Mouse (Mus musculus) kidney, embryonic 15.5 days (tissue): Measurements from ENCODE around the gene Blvrb. TPM values are rescaled to one million over a fixed set of nuclear protein-coding genes. Genes with fewer than 3 reads are reported as not detected.
A peak's percentile ranks its signal among the peaks of the same experiment; 100 is the strongest.

Experiments
- ATAC-seq: fragments of 200-750 bp; cut with Nextera tagmentation; replicated peaks from 2 replicates; pipeline ENCODE4 v1.8.0; 2017; ENCODE audit warnings: moderate TSS enrichment; ENCODE audit not compliant: low FRiP score
- H3K27ac ChIP-seq: fragments of 300-500 bp; sonication (generic); 2 replicates; pipeline ENCODE4 v1.5.1; 2015; ENCODE audit warnings: mild to moderate bottlenecking, inconsistent platforms
- H3K27me3 ChIP-seq: fragments of 300-500 bp; sonication (generic); 2 replicates; pipeline ENCODE4 v1.6.1; 2015; ENCODE audit warnings: inconsistent platforms
- H3K36me3 ChIP-seq: fragments of 300-500 bp; sonication (generic); 2 replicates; pipeline ENCODE4 v1.6.1; 2015; ENCODE audit warnings: inconsistent platforms
- H3K4me1 ChIP-seq: fragments of 300-500 bp; sonication (generic); 2 replicates; pipeline ENCODE4 v1.6.1; 2015; ENCODE audit warnings: inconsistent platforms
- H3K4me2 ChIP-seq: fragments of 300-500 bp; sonication (generic); 2 replicates; pipeline ENCODE4 v1.6.1; 2015; ENCODE audit warnings: moderate library complexity, mild to moderate bottlenecking, inconsistent platforms
- H3K4me3 ChIP-seq: fragments of 300-500 bp; sonication (generic); replicated peaks from 2 replicates; pipeline ENCODE4 v1.5.1; 2015; ENCODE audit warnings: mild to moderate bottlenecking, inconsistent platforms
- H3K9ac ChIP-seq: fragments of 300-500 bp; sonication (generic); 2 replicates; pipeline ENCODE4 v1.6.1; 2015; ENCODE audit warnings: mild to moderate bottlenecking, inconsistent platforms
- H3K9me3 ChIP-seq: fragments of 300-500 bp; sonication (generic); replicated peaks from 2 replicates; pipeline ENCODE4 v1.6.1; 2016; ENCODE audit warnings: inconsistent platforms
- WGBS: fragments of 180-500 bp; shearing (Covaris S2); methylation state at CpG from one replicate; pipeline ENCODE4 v1.1.7; 2015; ENCODE audit warnings: mixed read lengths; 5-methylcytosine and 5-hydroxymethylcytosine counted together
- polyA plus RNA-seq: library from polyadenylated mRNA; unstranded; fragments of >200 nt; fragmentation: Nextera tagmentation; extraction: Ambion mirVana; gene quantifications from 2 replicates; pipeline ENCODE4 v1.2.1, GENCODE M21; 2015

Blvrb gene
- 44.5 and 57.4 TPM in 2 replicates for polyA plus RNA-seq

DNA sequence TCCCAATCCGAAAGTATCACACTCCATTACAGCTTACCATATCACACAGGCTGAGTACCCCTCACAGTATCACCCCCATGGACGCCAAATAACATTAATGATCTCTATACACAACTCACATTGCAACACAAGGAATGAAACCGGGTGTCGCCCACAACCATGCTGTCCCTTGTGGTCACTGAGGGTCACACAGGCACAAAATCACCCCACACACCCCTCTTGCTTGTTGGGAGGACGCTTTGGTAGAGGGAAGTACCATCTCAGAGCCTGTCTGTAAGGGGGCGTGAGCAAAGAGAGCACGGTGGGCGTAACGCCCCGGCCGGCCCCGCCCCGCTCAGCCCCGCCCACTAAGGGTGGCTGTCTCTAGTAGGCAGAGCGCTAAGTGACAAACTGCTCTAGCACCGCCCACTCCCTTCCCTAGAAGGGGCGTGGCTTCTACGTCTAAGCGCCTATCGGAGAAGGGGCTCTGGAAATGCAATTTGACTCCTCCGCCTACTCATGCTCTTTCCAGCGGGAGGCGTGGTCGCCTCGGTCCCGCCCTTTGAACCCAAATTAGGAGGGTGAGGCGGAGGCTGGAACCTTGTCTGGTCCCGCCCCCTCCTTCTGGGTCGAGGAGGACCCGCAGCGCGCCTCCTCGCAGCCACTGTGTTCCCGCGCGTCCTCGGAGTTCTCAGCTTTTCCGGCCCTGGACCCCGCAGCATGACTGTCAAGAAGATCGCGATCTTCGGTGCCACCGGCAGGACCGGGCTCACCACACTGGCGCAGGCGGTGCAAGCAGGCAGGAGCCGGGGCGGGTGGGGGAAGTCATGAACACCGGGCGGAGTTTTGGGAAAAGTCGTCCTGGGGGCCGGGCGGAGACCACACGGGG lies at the start of gene Blvrb, which contains the start of gene Sptbn4:
Blvrb (plus strand) TSS at position 560 of the 868 bp plus-strand sequence.
Sptbn4 (minus strand) TSS at position 268 of the 868 bp plus-strand sequence.
- Histone ChIP-seq H3K36me3 (no peaks in the 10 kb centered on the region), H3K4me1 (peaks cover 21% of the 10 kb centered on the region), H3K4me3 (peak within 1 kb of the TSS; percentile 59), H3K9ac (peak within 1 kb of the TSS; percentile 73), H3K27me3 (peaks cover 31% of the 10 kb centered on the region), H3K27ac (peak within 1 kb of the TSS; percentile 49; the same call in 1 of the 2 replicates), H3K4me2 (peak within 1 kb of the TSS; percentile 100), H3K9me3 (no peaks in the 10 kb centered on the region)
- 1% methylated on average over 54 of the region's 54 CpGs for WGBS
- peak; percentile 96 for ATAC-seq

DNA sequence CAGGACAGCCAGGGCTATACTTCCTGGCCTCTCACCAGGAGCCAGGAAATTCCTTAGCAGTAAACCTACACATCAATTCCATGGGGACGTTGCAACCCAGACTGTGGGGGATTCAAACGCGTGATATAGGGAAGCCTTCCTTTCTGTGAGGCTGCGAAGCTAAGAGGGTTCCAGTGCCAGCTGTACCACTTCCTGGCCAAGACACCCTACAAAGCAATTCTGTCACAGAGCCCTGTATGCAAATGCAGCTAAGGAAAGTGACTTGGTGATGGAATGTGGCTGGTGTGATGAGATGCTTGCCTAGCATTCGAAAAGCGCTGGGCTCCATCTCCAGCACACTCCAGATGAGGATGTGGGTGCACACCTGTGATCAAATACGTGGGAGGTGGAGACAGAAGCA lies 47.2 kb upstream of the Blvrb start:
- 73% methylated on average over 7 of the region's 7 CpGs for WGBS
- H3K9ac ChIP-seq: no peak overlapping the region
- no peak overlapping the region for H3K27ac ChIP-seq

DNA sequence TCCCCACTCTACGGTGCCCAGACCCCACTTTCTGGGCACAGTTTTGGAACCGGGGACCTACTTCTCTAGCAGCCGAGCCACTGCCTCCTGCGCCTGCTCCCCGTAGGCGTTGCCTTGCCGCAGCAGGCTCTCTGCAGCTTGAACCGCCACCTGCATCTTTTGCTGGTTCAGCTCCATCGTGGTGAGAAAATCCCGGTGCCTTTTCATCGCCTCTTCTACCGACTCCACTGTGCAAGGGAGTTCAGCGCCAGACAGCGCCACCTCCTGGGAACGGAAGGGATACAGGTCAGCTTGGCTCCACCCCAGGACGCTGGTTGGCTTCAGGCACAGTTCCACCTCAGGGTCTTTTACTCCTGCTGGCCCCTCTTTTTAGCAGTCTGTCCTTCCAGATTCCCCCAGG lies 45.1 kb upstream of the Blvrb start:
- WGBS: 10% methylated on average over 16 of the region's 16 CpGs
- Histone ChIP-seq H3K4me2 (no peak overlapping the region), H3K27me3 (peaks cover 93% of the 10 kb centered on the region), H3K9me3 (no peaks in the 10 kb centered on the region), H3K4me3 (no peak overlapping the region), H3K9ac (no peak overlapping the region), H3K36me3 (no peaks in the 10 kb centered on the region), H3K4me1 (peaks cover 8% of the 10 kb centered on the region), H3K27ac (no peak overlapping the region)
- ATAC-seq: no peak

More for the DNA sequence above, 47.2 kb upstream of the Blvrb start:
- Histone ChIP-seq H3K4me3 (no peak overlapping the region), H3K27me3 (peaks cover 93% of the 10 kb centered on the region), H3K4me2 (no peak overlapping the region), H3K4me1 (peaks cover 27% of the 10 kb centered on the region), H3K9me3 (no peaks in the 10 kb centered on the region), H3K36me3 (no peaks in the 10 kb centered on the region)
- no peak for ATAC-seq

DNA sequence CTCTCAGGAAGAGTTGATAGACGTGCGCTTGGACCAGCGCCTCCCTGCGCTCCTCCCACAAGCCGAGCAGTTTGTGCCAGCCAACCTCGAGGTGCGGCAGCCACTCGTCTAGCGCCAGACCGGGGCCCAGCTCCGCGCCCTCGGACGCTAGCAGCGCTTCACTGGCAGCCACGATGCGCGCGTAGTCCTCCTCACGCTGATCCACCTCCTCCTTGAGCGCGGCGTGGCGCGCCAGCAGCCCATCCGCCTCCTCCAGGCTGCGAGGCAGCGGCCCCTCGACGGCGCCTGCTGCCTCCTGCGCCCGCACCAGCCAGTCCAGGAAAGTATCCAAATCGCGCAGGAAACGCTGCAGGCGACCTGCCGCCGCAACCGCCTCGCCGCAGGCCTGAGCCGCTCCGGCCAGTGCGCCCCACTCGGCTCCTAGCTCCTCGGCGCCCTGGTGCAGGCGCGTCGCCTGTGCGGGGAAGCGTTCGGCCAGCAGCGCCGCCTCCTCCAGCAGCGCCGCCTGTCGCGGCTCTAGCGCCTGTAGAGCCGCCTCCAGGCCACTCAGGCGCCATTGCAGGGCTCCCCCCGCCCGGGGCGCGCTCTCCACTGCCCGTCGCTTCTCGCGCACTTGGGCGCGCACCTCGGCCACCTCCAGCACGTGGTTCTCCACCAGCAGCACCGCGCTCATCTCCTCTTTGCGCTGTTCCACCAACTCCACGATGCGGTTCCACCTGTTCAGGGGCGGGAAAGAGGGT lies 43.4 kb upstream of the Blvrb start:
- no peaks in the 10 kb centered on the region for H3K9me3 ChIP-seq
- no peak for ATAC-seq
- H3K9ac ChIP-seq: no peak overlapping the region
- 6% methylated on average over 78 of the region's 81 CpGs for WGBS
- peak overlapping the region; percentile 29 for H3K4me3 ChIP-seq
- H3K27ac ChIP-seq: no peak overlapping the region
- peaks cover 95% of the 10 kb centered on the region for H3K27me3 ChIP-seq
- peaks cover 24% of the 10 kb centered on the region for H3K4me1 ChIP-seq
- no peaks in the 10 kb centered on the region for H3K36me3 ChIP-seq
- peak overlapping the region; percentile 36 for H3K4me2 ChIP-seq

DNA sequence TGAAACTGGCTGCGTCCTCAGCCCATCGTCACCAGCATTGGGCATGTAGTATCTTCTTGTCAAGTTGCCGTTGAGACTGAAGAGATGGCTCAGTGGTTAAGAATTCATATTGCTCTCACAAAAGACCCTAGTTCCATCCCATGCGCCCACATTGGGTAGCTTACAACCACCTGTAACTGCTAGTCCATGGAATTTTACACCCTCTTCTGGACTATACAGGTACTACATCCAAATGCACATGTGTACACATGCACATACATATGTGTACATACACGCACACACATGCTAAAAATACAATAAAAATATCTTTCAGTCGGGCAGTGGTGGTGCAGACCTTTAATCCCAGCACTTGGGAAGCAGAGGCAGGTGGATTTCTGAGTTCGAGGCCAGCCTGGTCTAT lies 41.3 kb upstream of the Blvrb start:
- H3K36me3 ChIP-seq: no peaks in the 10 kb centered on the region
- H3K9me3 ChIP-seq: no peaks in the 10 kb centered on the region
- no peak overlapping the region for H3K9ac ChIP-seq
- H3K27ac ChIP-seq: no peak overlapping the region
- H3K4me3 ChIP-seq: no peak overlapping the region
- H3K4me2 ChIP-seq: no peak overlapping the region
- H3K27me3 ChIP-seq: peaks cover 93% of the 10 kb centered on the region
- no peak for ATAC-seq
- H3K4me1 ChIP-seq: peaks cover 24% of the 10 kb centered on the region
- 82% methylated on average over 7 of the region's 7 CpGs for WGBS

DNA sequence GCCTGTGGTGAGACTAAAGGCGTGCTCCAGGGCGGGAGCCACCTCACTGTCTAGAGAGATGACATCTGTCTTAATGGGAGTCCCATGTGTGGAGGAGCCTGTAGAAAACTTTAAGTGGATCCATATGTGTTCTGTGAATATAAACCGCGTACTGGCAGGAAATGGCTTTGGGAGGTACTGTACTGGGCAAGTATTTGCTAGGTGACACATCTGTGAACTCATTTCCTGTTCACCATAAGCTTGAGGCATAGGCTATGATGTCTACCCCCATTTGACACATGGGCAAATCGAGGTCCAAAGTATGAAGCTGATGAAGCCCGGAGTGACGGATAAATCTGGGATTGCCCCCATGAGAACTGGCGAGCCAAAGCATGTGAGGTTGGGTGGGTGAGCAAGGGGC lies 40.0 kb upstream of the Blvrb start:
- Histone ChIP-seq H3K4me2 (peak overlapping the region; percentile 87), H3K27ac (no peak overlapping the region), H3K9ac (no peak overlapping the region), H3K9me3 (no peaks in the 10 kb centered on the region), H3K36me3 (no peaks in the 10 kb centered on the region), H3K27me3 (peaks cover 80% of the 10 kb centered on the region), H3K4me3 (peak overlapping the region; percentile 52), H3K4me1 (peaks cover 24% of the 10 kb centered on the region)
- no peak for ATAC-seq
- WGBS: 53% methylated on average over 8 of the region's 8 CpGs

DNA sequence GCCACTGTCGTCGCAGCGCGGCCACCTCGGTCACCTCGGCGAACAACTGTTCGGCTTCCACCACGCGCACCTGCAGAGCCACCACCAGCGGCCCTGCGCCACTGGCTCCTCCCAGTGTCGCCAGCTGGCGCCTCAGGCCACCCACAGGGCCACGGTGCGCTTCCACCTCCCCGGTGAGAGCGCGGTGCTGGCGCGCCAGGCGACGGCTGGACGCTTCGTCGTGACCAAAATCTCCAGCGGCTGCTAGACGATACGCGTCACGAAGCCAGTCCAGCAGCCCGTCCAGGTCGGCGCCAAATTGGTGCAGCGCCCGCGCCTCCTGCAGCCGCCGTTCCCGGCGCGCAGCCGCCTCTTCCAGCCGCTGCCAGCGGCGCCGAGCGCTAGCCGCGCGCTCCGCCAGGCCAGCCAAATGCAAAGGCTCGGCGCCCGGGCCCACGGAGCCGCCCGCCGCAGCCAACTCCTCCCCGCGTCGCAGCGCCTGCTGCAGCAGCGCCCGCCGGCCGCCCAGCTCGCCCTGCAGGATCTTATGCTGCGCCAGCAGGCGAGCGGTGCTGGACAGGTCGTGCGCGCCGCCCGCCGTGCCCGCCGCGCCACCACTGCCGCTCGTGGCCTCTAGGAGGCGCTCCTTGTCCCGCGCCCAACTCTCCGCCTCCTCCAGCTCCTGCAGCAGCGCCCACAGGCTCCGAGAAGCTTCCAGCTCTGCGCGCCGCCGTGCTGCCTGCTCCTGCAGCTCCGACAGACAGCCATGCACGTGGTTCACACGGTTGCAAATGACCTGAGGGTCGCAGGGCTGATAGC lies 39.2 kb upstream of the Blvrb start:
- no peaks in the 10 kb centered on the region for H3K9me3 ChIP-seq
- no peaks in the 10 kb centered on the region for H3K36me3 ChIP-seq
- H3K27me3 ChIP-seq: peaks cover 72% of the 10 kb centered on the region
- peak overlapping the region; percentile 52 for H3K4me3 ChIP-seq
- WGBS: under 1% methylated on average over 92 of the region's 96 CpGs
- H3K9ac ChIP-seq: peak overlapping the region; percentile 27
- H3K27ac ChIP-seq: no peak overlapping the region
- H3K4me2 ChIP-seq: peak overlapping the region; percentile 87
- ATAC-seq: peak; percentile 86
- peaks cover 24% of the 10 kb centered on the region for H3K4me1 ChIP-seq

DNA sequence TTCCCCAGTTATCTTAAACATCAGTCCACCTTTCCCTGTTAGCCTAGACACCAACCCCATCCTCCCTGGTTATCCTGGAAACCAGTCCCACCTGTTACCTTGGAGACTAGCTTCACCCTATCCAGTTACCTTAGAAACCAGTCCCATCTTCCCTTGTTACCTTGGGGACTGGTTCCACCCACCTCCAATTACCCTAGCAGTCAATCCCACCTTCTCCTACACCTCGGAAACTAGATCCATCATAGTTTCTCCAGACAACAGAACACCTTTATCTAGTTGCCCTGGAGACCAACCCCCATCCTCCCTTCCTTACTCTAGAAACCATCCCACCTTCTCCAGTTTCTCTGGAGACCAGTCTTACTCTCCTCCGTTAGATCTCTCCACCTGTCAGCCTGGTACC lies 30.6 kb upstream of the Blvrb start:
- Histone ChIP-seq H3K36me3 (no peaks in the 10 kb centered on the region), H3K27ac (no peak overlapping the region), H3K4me3 (no peak overlapping the region), H3K9me3 (no peaks in the 10 kb centered on the region), H3K9ac (no peak overlapping the region), H3K4me2 (no peak overlapping the region), H3K27me3 (no peaks in the 10 kb centered on the region; the same call in 1 of the 2 replicates), H3K4me1 (no peaks in the 10 kb centered on the region)
- ATAC-seq: no peak
- 55% methylated on average over 2 of the region's 2 CpGs for WGBS

DNA sequence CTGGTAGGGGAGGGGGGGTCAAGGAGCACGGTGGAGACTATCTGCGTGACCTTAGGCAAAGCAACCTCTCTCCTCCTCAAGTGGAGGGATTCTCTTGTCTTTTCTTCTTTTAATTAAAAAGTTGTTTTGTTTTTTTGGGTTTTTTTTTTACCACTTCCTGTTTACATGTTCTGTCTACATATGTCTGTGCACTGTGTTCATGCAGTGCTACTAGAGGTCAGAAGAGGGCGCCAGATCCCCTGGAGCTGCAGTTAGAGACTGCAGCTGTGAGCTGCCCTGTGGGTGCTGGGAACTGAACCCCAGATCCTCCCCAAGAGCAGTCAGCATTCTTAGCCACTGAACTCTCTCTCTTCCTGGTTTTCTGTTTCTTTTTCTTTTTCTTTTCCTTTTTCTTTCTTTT lies 28.7 kb upstream of the Blvrb start:
- no peak overlapping the region for H3K27ac ChIP-seq
- ATAC-seq: no peak
- no peaks in the 10 kb centered on the region for H3K27me3 ChIP-seq
- H3K9ac ChIP-seq: no peak overlapping the region
- no peaks in the 10 kb centered on the region for H3K36me3 ChIP-seq
- H3K4me2 ChIP-seq: no peak overlapping the region
- H3K4me3 ChIP-seq: no peak overlapping the region
- no peaks in the 10 kb centered on the region for H3K9me3 ChIP-seq
- H3K4me1 ChIP-seq: no peaks in the 10 kb centered on the region
- 78% methylated on average over 3 of the region's 3 CpGs for WGBS

DNA sequence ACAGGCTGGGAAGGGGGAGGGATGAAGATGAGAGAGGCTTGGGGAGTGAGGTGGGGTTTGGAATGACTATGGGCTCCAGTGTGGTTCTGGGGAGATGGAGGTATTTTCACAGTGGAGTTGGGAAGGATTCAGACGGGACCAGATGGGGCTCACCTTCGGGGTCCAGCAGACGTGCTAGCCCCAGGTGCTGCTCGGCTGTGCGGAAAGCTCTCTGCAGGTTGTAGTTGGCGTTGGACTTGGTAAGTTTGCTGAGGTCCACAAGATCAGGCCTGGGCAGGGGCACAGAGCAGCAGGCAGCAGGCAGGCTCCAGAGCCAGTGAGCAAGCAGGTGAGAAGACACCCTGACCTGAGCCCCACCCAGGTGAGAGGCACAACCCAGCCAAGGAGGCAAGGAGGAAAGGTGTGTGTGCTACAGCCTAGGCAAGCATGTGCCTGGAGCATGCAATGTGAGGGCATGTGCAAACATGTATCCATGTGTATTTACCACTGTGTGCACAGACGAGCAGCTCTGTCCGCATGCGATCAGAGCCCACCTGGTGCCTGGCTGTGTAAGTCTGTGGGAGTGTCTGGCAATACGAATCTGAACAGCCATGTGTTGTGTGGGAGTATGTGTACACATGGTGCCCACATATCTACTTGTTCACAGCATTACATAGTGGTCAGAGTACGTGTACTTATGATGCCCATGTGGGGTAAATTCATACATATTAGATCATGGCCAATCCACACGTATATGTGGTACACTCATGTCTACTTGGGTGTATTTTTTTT lies 24.0 kb upstream of the Blvrb start:
- Histone ChIP-seq H3K9me3 (no peaks in the 10 kb centered on the region), H3K9ac (no peak overlapping the region), H3K27me3 (no peaks in the 10 kb centered on the region), H3K4me1 (no peaks in the 10 kb centered on the region), H3K36me3 (no peaks in the 10 kb centered on the region), H3K4me3 (no peak overlapping the region), H3K4me2 (no peak overlapping the region), H3K27ac (no peak overlapping the region)
- WGBS: 72% methylated on average over 12 of the region's 12 CpGs
- no peak for ATAC-seq

DNA sequence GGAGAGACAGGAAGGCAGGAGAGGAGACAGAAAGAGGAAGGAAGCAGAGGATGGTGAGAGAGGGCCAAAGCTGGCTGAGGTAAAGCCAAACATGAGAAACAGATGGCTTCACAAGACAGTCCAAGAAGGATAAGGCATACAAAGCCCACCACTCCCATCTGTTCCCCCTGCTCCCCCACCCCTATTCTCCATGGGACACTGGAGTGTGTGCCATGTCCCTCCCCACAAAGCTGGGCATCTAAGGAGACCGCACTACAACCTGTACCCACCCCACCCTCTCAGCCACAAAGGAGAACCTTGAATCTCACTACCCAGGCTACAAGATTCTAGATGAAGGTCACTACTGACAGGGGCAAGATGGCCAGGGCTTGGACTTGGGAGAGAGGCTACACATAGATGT lies 20.4 kb upstream of the Blvrb start:
- Histone ChIP-seq H3K4me2 (no peak overlapping the region), H3K36me3 (no peaks in the 10 kb centered on the region), H3K27ac (no peak overlapping the region), H3K9ac (no peak overlapping the region), H3K4me3 (no peak overlapping the region), H3K4me1 (no peaks in the 10 kb centered on the region), H3K27me3 (no peaks in the 10 kb centered on the region), H3K9me3 (peaks cover 3% of the 10 kb centered on the region; the same call in 1 of the 2 replicates)
- ATAC-seq: no peak
- WGBS: 80% methylated on average over 1 of the region's 1 CpGs
